Mouse (Mus musculus): ENCODE measurements at regions not wholly inside any gene's neighbourhood (a gene's known extent, or its start where the extent isn't known, plus 50 kb on each side); places are given as distances from the start of the nearest gene placed in this dataset.
"Not testable (repeated sequence)": the region's sequence is repeated elsewhere in the genome, so short reads cannot be mapped to it uniquely, and the experiment has no call there.

DNA sequence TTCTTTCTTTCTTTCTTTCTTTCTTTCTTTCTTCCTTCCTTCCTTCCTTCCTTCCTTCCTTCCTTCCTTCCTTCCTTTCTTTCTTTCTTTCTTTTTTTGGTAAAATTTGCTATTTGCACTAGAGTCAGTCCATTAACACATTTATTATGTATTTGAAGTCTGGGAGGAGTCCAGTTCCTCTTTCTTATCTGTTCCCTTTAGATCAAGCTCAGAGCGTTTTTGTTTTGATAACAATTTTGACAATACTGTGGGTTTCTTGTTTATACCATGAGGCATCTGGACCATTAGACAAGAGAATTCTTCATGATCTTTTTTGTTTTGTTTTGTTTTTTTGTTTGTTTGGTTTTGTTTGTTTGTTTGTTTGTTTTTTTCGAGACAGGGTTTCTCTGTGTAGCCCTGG, 52.3 kb upstream of the Cttnbp2 start:
- DNase-seq, result not testable (repeated sequence)

DNA sequence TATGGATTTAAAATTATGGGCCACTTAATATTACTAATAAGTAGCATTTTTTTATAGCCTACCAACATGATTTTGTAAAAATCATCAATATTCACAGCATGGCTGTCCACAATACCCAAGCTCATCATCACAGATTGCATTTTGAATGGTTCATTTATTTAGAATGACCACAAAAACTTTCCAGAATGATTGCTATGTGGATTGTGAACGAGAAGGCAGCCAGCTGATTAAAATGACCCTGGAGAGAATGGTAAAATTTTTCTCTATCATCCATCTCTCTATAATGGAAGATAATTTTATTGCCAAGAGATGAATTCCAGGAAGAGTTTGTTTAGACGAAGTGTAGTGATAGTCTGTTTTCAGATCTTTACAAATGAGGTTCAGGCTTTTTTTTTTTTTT, 54.6 kb upstream of the Cttnbp2 start:
- DNase-seq, result no peak

DNA sequence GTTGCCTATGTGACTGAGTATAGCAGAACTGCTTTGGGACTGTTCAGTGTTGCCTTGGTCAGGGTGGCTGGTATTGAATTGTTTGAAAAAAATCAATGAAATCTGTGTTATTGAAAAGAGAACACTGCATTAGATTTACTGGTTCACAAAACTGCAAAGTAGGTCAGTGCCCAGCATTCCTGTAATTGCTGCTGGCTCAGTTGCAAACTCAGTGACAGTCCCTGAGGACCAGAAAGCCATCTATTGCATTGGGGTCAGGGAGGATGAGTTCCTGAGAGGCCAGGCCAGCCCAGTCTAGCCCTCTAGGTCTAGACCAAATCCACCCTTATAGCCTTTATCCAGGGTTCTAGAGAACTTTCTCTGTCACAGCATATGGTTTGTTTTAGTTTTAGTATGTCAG, 63.9 kb upstream of the Cttnbp2 start:
- DNase-seq, result no peak

DNA sequence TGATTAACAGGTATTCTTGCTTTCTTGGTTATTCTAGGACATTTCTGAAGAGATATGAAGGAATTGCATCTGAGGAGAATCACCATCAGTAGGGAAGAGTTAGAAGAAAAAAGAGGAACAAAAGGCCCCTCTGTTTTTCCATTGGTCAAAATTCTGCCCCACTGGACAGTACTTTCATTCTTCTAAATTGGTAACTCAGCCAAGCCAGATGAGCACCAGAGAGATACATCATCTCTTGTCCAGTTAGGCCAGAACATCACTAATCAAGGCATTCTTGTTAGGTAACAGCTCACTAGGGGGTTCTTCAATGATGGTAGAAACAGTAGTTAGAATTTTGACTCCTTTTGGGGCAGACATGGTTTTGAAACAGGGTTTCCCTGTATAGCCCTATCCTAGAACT, 74.8 kb upstream of the Cttnbp2 start:
- DNase-seq, result no peak

DNA sequence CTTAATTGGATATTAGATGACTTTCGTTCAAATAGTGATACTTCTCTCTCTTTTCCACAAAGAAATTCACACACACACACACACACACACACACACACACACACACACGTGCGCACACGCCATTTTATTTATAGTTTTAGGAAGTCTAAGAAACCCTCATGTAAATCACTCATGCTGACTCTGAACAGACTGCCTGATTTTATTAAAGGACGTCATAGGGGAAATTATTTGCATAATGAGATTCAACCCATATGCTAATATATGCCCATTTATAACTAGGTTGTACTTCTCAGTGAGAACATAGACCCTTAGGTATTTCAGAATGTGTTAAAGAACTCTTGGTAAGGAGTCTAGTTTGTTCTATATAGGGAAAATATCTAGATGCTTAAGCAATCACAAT, 82.0 kb upstream of the Cttnbp2 start:
- no peak for DNase-seq

DNA sequence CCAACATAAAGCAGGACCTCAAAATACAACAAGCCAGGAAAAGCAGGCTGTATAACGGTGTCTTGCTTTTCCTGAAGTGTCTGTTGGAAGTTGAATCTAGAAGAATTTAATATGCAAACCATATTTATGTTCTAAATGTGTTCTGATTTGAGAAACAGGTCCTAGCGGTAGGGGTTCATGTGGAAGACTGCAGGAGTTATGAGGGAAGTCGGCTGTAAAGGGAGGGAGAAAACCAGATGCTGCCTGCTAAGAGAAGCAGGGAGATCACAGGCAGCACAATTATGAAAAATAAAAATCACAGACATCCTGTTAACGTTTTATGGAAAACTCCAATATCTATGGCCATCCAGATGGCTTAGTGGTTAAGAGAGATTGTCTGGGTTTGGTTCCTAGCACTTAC, 85.0 kb upstream of the Cttnbp2 start:
- no peak for DNase-seq

DNA sequence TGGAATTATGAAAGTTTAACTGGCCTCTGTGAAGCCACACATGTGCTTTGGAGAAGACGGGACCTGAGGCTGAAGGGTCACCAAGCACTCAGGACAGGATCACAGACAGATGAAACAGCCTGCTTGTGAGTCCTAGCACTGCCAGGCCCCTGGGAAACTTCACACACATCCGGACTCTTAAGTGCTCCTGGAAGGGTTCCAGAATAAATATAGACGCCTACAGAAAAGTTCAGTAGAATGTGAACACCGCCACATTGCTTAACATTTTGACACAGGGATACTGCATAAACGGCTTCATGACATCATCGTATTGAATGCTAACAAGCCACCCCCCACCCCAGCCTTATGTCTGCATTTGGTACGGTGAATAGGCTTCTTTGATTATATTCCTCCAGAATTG, 87.3 kb upstream of the Cttnbp2 start:
- no peak for DNase-seq

DNA sequence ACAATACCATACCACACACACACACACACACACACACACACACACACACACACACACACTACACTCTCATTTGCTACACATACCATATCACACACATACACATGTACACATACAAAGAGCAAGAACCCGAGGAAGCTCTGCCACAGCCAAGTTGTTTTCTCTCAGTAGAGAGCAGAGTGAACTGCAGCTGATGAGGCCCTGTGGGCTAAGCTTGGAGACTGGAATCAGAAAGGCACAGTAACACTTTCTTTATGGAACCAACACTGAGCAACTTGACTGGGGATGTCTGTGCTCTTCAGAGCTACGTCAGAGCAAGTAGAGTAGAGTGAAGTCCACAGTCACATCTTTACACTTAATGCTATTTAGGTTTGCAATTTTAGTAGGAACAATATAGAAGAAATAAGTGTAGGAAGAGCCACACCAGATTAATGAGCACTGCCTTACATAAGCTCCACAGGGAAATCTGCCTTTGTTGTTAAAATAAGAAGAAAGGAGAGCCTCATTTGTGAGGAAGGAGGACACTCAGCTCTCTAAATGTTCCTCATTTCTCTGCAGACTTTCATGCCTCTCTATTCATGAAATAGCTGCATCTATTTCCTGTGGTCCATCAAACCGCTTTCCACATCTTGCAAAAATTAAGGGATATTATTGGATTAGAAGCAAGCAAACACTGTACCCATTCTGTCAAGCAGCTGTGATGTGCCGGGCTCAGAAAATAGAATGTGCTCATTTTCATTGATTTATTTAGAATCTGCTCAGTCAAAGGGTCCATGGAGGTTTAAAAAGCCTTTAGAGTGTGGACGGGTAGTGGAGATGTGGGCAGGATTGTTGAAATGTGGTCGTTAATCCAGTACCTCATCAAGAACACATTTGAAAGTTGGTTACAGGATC, 107.0 kb upstream of the Cttnbp2 start:
- DNase-seq, result peak; percentile 30

DNA sequence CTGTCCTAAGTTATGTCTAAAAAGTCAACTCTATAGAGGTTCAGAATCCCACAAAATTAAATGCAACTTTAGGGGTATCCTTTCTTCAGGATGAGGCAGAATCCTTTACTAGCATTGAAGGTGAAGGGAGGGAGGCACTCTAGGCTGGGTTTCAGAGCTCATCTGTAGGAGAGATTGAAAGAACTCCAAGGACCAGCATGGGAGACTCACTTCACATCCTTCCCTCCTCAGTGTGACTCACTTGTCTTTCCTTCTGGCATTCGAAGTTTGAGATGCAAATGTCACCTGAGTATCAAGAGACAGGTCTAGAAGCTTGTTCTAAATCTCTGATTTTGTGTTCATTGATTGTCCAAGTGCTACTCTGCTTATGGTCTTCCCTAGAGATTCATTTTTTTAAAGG, 113.9 kb upstream of the Cttnbp2 start:
- DNase-seq, result no peak

DNA sequence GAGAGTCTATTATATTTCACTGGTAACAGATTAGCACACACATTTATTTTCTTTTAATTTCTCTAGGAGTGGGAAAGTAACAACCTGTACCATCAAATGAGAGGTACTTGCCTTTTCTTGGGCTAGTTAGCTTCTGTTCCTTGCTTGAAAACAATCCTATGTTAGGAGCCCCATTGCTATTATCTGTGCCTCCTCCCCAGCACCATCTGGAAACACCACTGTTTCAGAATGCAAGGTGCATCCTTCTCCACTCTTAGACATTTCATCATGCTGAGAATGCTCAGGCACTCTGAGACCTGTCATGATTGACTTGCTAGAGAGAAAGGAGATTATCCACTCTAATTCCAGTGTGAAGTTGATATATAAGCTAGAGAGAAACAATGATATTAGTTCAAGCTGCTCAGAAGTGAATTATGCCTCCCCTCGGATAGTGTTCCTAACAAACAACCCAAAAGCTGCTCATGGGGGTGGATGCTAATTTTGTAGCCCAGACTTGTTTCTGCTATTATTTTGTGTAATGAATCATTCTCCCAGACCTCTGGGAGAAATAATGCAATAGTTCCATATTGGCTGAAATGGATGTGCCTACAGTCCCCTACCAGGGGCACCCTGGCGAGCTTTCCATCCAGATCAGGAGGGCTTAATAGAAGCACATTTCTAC, 119.0 kb upstream of the Cttnbp2 start:
- DNase-seq, result peak; percentile 75

DNA sequence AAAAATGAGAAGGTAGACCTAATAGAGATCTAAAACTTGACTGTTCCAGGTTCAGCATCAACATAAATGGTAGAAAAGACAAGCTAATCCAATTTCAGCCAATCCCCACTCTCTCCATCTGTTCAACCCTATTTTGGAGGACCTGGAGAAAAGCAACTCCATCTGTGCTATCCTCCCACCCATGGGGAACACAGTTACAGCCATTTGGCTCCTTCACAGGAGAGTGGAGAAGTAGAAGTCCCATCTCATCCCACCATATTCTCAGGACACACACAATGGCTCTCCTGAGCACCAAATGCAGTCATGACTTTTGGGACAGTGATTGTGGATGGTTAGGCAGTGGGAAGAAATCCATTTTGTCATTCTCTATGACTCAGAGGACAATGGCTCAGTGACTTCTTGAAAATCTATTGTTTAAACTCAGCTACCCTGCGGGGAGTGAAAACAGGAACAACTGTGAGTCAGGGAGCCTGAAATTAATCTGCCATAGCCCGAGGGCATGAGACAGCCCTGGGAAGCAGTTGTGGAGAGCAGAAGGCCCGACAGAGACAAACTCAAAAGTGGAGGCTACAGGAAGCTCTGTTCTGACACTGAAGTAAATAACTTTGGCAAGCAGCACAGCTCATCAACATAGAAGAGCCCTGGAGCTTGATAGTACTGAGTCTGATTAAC, 125.2 kb upstream of the Cttnbp2 start:
- DNase-seq, result peak; percentile 78

DNA sequence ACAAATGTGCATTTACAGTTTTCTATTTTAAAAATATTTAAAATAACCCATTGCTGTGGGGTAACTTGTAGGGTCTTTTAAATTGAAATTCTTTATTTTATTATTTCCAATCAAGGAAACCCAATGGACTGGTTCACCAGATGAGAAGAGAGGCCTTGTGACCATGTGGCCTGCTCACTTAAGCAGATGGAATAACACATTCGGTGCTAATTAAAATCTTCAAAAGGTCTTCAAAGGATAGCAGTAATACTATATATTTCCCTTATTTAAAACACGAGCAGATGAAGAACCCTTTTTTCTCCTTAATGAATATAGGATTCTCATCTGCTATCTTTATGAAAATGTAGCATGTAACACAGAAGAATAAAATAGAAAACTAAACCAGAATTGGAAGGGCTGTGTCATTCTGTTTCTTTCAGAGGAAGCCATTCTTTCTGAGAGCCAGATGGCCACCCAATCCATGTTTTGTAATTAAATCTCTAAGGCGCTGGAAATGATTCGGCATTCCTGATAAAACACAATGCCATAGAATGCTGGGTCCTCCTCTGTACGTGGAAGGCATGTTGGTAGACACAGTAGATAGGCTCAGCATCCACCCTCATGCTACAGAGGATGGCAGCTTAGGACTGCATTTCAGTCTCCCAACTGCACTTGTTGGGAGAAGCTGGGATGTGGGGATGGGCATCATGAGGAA, 134.4 kb upstream of the Cttnbp2 start:
- peak; percentile 39 for DNase-seq

DNA sequence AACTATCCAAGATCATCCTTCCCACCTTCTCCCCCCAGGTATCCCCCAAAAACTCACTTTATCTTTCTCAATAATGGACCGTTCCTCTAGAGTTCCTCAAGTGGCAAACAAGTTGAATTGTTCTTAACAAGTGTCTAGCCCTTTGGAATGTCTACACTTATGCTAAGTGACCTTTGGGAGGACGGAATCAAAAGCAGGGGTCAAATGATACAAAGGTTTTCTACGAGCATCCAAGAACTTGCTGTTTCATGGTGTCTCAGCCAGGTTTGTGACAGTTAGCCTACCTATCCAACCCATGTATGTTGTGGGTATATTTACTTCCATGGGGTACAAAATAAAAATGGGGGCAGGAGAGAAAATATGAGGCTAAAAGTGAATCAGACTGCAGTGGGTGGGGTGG, 136.7 kb upstream of the Cttnbp2 start:
- DNase-seq, result no peak

DNA sequence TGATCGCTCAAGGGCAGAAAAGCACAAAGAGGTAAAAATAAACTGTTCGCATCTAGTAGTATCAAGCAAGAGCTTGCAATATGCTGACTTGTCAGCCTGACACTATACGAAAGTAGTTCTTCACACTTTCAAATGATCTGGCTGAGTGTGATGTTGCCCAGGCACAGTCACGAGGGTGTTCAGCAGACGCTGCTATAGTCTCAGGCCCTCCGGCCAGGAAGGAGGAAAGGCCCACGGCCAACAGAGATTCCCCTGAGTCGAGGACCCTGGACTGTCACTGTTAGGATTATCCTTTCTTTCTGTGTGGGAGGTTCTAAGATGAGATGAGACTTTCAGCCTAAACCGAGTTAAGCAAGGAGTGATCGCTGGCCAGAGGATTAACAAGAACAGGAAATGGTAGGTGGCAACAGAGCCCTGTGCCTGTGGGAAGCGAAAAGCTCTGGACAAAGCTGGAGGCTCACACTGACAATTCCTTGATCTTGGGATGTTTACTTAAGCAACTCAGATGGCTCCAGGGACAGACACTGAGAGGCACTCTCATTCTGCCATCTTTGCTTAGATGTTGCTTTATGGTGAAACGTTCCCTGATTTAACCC, 137.5 kb upstream of the Cttnbp2 start:
- no peak for DNase-seq

DNA sequence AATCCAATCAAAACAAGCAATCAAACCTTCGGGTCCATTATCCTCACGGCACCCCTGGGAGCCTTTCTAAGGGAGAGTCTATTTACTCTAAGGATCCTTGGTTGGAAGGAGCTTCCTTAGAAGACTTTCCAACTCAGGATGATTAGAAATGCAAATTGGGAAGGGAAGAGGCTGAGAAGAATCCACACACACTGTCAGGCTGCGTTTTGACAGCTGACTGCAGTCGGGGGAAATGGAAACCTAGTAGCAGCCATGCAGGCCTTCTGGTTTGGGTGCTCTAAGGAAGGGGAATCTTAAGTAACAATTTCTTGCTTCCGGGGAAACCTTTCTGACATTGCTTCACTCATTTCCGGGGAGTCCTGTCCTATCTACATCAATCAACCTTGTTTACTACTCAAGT, 139.6 kb upstream of the Cttnbp2 start:
- DNase-seq, result no peak

DNA sequence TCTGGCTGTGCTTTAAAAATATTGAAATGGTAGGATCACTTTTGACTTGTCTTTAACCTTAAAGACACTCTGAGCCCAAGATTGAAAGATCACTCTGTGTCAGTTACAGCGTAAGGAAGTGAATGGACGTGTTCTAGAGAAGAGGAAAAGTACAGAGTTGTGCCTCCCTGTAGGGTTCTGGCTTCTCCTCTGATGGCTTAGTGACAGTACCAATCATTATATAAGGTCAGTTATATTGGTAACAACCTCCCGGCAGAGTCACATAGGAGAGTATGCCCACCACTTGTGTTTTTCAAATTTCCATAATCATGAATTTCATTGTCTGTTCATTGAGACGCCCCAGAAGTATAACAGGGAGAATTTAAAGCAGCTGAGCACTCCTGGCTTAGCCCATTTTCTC, 141.6 kb upstream of the Cttnbp2 start:
- DNase-seq, result no peak

DNA sequence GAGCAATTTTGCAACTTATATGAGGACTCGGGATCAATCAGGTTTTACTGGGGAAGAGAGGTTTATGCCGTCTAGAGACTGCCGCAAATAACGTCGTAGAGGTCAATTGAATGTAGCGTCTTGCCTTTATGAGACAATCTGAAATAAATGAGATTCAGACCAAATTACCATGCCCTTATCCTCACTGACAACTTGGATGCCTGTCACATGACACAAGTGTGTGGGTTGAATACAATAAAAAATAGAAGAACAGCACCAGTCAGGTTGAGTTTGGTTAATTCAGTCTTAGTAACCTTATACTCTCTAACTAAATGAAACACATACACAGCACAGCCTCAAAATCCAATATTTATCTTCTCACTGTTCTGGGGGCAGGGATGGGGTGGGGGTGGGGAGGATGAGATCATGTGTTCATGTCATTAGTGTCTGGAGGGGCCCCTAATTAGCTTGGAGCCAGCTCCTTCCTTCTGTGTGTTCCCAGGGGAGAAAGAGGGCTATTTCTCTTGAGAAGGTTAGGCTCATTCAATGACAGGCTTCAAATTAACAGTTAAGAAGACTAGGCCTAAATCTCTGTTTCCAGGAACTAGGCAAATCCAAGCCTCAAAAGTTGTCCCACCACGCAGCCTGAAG, 142.2 kb upstream of the Cttnbp2 start:
- DNase-seq, result no peak

DNA sequence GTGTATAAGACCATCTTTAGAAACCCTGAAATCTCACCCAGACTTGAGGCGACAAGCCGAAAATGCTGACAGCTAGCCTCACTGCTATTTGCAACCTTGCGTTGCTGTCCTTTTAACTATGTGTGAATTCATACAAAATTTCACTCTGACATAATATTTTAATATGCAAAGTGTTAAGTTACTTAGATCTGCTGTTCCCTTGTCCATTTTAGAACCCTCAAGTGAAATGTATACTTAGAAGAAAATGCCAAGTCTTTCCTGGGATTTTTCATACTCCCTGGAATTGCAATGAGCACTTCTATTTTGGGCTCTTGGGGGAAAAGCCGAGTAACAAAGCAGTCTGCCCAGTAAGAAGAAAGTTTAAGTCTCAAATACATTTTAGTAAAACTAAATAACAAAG, 150.0 kb upstream of the Cttnbp2 start:
- no peak for DNase-seq

DNA sequence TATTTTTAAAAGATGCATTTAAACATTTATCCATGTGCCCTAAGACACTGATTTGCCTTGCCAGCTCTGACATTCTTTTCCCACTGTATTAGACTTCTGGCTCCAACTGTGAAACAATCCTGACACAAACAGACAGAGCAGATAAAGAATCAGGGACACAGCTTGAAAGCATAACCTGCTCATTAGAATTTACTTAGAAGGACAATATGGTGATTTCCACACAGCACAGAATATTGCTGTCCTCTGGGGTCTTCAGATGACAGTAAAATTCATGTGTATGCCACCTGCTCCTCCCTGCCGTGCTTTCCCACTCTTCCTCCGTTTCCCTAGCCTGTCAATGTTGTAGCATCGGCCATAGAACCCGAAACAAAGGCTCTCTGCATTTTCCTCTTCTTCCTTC, 151.3 kb upstream of the Cttnbp2 start:
- DNase-seq, result no peak

DNA sequence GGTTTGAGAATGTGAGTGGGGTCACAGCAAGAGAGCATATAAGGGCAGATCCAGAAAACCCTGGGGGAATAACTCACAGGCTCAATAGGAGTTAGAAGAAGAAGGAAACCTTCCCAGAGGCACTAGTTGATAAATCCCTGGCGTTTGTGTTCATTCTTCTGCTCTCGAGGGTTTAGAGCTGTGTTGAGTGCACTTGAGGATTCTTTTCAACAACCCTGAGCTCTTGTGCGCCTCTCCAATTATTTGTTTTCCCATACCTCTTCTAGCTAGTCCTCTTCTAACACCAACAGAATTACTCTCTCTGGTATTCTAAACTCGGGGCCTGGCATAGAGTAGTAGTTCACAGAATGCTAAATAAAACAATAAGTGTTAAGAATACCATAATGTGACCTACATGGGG, 151.9 kb upstream of the Cttnbp2 start:
- no peak for DNase-seq

DNA sequence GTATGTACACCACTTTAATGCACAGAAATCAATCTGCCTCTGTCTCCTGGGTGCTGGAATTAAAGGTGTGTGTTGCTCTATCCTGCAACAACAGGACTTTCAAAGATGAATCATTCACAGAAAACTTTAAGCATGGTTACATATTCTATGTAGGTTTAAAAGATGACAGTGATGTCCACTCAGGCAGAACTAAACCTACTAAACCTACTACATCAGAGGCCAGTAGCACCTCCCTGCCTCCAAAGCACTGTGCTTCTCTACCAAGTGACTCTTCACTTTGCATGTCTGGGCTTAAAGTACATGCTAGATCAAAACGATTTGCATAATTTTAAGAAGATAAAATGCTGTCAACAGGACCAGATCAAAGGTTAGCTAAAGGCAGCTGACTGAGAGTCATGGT, 156.0 kb upstream of the Cttnbp2 start:
- DNase-seq, result no peak

DNA sequence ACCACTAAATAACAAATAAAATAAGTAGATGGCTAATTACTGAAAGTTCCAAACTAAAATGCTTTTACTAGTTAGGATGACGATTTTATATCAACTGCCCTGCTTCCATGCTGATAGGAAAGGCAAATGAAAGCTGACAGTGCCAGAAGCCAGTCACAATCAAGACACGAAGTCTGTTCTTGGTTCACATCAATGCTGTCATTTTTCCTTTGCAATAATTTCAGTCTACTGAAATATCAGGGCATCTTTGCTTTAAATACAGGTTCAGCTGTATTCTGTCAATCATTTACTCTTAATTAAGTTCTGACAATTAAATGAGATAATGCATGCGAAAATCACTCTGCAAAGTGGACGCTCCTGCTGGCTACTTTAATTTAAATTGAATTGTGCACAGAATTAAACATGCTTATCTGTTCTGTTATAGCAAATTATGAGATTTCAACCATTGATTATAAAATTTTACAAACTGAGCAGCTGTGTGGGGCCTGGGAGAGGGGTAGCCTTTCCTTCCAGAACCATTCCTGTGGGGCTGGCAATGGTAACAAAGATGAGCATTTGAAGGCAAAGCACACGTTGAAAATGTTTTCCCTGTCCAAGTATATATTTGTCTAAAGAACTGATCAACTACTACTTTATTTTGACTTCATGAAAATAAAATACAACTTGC, 160.1 kb upstream of the Cttnbp2 start:
- no peak for DNase-seq
